Mouse (Mus musculus) thymus, postnatal 25 days (tissue): ENCODE measurements around the gene Pfkm.
A peak's percentile ranks its signal among the peaks of the same experiment; 100 is the strongest.

ENCODE experiments used
- DNase-seq: peaks from one replicate; pipeline ENCODE4 v3.0.0; 2022

Gene Pfkm

GRCm38 (mm10) chr15:98142515-98142914, 50.1 kb downstream of the Pfkm start:
- no peak for DNase-seq

GRCm38 (mm10) chr15:98144861-98145507, 52.6 kb downstream of the Pfkm start:
- DNase-seq, result no peak

GRCm38 (mm10) chr15:98145559-98146181, 53.3 kb downstream of the Pfkm start:
- DNase-seq, result peak; percentile 90

GRCm38 (mm10) chr15:98148356-98148755, 56.0 kb downstream of the Pfkm start:
- no peak for DNase-seq

- DNase-seq, result no peak
These were observed 56.8 kb downstream of the Pfkm start for GRCm38 (mm10) chr15:98149166-98149602.

DNA sequence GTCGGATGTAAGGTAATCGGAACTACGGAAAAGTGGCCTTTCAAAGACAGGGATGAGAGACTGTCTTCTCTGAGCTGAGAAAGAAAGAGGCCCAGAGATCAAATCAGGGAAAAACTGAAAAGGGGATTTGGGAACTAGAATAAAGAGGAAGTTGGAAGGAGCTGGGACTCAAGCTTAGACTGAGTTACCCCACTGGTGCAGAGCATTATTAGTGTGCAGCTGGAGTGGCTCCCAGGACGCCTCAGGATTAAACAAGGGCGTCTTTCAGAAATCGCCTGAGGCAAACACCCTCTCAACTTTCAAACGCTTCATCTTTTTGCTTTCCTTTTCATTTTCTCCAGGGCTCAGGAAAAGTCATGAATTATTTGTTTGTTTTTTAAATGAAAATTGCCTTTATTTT, 60.5 kb downstream of the Pfkm start:
- no peak for DNase-seq

DNA sequence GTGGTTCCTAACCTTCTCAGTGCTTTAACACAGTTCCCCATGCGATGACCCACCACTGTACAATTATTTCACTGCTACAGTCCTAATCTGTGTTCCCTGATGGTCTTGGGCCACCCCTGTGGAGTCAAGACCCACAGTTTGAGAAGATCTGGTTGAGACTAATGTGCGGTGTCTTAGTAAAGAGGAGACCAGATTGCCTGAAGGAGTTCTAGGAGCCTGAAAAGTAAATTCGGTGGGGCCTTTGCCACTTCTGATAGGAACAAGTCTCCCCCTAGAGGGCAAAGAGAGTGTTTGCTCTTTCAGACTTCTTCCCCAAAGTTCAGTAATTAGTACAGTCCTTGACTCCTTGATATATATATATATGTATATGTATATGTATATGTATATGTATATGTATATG, 61.2 kb downstream of the Pfkm start:
- DNase-seq, result peak; percentile 15

DNA sequence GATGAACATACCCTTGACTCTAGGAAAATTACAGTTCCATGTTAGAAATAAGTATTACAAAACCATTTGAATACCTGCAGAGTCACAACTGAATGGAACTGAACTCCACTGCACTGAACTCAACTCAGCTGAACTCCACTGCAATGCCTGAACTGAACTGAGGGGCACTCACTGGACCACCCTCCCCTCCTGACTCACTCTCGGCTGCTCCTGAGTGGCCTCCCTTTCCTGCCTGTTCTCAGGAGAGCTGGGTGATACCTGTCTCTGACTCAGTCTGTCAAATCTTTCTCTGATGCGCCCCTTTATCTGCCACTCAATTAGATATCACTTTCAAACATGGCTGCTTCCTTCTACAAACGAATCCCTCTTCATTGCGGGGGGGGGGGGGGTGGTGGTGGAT, 61.8 kb downstream of the Pfkm start:
- DNase-seq, result no peak

DNA sequence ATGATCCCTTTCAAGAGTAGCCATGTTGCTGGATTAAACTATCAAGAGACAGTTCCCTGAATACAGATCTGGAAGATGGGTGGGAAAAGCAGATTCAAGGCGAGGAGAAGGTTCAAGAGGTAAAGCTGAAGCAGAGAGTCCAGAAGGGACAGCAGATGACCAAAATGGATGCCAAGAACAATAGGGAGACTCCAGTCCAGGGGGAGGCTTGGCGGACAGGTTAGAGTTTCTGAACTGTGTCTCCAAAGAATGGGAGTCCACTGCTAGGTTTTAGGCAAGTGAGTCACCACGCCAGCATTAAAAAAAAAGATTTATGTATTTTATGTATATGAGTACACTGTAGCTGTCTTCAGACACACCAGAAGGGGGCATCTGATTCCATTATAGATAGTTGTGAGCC, 62.2 kb downstream of the Pfkm start:
- DNase-seq, result no peak

DNA sequence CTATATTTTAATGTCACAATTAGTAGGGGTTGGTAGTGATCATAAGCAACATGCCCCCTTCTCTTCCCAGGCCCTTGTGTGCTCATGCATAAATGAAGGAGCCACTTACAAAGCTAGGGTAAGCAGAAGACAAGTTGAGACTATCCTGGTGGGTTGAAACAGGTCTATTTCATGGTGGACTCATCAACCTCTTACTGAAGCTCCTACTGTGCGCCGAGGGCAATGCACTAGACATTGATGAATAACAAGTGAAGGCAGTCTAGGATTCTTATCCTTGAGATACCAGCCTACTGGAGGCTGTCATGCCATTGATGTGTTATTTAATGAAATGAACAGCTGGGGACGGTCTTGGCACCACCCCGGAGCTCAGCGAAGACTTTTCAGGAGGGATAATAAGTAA, 62.9 kb downstream of the Pfkm start:
- no peak for DNase-seq

DNA sequence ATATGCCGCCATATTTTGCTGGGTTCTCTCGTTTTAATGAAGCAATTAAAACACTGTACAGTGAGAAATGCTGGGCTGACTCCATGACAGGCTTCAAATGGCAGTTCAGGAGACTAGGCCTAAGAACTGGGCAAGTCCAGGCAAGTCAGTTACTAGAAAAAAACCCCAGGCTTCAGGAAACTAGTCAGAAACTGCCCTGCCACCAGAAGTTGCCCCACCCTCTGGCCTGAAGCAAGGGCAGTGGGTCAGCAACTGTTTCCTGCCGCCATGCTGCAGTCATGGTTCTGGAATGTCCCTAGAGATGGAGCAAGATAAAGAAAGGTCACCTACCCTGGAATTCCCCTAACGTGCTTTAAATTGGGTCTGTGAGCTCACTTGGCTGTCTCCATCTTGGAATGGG, 63.6 kb downstream of the Pfkm start:
- DNase-seq, result no peak

- DNase-seq, result no peak
These were observed 64.9 kb downstream of the Pfkm start for GRCm38 (mm10) chr15:98157253-98157652.

DNA sequence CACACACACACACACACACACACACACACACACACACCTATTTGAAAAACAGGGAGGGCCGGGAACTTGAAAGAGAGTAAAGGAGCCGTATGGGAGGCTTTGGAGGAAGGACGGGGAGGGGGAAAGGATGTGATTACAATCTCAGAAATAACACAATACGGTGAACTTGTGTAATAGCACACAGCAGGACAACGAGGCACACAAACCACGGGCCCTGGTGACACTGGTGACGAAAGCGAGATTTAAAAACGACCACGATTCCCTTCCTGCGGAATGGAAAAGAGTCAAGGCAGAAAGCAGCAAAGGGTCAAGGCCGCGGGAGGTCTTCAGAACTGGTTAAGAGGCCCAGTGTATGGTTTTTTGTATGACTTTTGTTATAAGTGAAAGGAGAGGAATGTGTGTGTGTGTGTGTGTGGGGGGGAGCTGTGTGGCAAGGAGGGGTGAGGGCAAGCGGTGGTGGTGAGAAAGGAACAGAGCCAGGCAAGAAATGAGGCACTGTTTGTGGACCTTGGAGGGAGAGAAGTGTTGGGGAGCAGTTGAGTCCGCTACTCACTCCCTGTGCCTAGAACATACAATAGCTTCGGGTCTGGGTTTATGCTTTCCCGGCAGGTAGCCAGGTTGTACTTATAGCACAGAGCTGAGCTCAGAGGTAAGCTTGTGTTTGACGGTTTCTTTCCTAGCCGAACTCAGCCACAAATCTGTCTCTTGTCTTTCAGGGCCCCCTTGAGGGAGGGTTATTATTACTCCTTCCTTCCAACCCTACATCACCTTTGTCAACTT, 68.8 kb downstream of the Pfkm start:
- no peak for DNase-seq

DNA sequence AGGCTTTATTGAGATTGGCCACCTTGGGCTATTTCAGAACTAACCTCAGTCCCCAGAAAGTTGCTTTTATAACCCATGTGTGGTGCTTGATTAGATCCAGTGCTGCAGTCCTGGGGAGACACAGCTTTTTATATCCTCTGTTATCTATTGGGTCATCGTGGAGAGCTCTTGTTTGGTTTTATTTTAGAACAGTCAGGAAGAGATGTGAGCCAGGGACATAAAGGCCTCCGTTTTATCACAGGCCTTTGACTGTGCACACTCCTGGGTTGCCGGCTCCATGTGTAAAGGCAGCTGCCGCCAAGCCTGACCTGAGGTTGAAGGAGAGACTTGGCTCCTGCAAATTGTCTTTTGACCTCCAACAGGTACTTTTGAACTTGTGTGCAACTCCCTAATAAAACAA, 70.2 kb downstream of the Pfkm start:
- DNase-seq, result no peak

- DNase-seq, result no peak
These were observed 73.1 kb downstream of the Pfkm start, which contains the start of gene Asb8 for GRCm38 (mm10) chr15:98165525-98165924. TSS of gene Asb8 (minus strand) at chr15:98165625.

- no peak for DNase-seq
These were observed 74.7 kb downstream of the Pfkm start, which contains the start of gene Ccdc184 for GRCm38 (mm10) chr15:98166963-98167644. TSS of gene Ccdc184 (plus strand) at chr15:98167158.

GRCm38 (mm10) chr15:98167645-98168621, 75.5 kb downstream of the Pfkm start:
- peak; percentile 71 for DNase-seq

DNA sequence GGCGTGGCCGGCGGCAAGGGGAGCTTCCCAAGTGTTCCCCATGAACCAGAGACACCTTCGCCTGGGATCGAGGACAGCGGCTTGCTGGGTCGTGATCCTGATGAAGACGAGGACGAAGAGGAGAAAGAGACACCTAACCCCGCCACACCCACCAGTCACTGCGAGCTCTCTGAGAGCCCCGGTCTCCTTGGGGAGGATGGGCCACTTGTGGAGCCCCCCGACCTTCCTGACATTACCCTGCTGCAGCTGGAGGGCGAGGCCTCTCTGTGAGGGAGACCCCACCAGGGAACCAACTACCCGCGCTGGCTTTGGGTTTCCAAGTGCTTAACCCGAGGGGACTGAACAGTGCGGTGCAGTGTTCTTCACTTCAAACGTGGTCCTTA, 76.2 kb downstream of the Pfkm start:
- no peak for DNase-seq

GRCm38 (mm10) chr15:98170365-98170764, 78.0 kb downstream of the Pfkm start:
- no peak for DNase-seq

GRCm38 (mm10) chr15:98170917-98171316, 78.5 kb downstream of the Pfkm start:
- no peak for DNase-seq

DNA sequence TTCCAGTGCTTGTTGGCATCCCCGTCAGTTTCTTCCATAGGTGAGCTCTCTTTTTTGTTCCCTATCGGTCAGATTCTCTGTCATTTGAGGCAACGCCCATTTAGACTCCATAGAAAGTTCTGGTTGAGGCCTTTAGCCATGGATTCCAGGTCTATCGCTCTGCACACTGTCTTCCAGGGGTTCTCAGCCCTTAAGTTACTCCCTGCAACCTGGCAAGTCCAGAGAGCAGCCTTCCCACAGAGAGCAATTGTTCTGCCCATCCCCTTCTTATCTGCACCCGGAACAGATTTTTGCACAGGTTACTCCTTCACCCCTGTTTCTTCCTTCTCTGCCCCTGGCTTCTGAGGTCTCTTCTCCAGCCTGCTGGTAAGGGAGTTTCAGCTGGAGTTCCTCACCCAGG, 79.7 kb downstream of the Pfkm start:
- no peak for DNase-seq

DNA sequence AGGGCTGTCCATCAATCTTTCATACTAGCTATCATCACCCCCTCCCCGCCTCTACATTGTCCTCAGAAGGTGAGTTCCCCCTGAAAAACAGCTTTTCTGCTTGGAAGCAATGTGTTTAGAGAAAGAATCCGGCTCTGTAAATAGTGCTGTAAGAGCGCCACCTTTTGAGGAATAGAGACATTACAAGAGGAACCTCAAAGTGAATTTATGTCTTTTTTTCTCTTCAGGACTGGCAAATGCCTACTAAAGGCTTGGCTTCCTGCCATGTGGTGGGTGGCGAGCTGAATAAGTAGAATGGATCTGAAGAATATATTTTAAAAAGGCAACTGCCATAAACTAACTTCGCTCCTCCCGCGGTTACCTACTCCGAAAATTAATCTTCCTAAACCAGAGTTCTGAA, 81.4 kb downstream of the Pfkm start:
- DNase-seq, result no peak
